Mouse (Mus musculus): ENCODE measurements around the gene St6galnac5.
A peak's percentile ranks its signal among the peaks of the same experiment; 100 is the strongest.

The St6galnac5 gene

GRCm38 (mm10) chr3:152867654-152868525 is 114.2 kb downstream of the St6galnac5 start:
- no peak for DNase-seq (ENCODE audit: low read depth)

DNA sequence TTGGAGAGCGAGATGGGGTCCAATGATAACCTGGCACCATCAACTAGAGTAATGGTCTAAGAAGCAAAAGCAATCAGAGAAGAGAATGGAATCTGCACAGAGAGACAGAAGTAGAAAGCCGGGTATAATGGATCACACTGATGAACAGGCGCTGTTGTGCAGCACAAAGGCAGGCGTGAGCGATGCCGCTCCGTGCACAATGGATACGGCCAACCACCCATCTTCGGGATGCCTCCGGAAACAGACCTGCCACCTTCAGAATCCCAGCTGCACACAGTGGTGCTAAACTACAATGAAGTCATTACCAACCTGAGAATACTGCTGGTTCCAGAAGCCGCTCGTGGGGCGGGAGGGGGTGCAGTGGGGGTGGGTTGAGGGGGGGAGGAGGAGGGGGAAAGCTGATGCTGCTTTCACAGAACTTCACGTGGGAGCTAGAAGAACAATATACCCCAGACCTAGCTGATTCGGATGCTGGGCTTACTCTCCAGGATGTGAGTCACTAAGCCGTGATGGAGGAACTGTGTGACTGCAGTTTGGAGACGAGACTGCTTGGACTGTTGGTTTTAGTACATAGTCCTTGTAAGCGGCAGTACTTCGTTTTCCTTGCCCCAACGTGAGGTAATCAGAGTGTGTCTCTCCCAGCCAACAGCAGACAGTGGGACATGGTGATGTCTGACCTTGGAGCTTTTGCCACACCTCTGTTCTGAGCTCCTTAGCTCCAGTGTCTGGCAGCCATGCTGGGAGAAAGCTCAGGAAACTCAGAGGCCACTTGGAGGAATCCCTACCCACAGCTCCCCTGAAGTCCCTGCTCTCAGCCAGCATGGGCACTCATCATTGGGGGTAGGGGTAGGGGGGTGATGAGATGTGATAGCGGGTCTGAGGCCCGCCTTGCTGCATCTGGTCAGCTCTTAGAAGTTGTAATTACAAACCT is 115.7 kb downstream of the St6galnac5 start:
- no peak for DNase-seq (ENCODE audit: low read depth)

DNA sequence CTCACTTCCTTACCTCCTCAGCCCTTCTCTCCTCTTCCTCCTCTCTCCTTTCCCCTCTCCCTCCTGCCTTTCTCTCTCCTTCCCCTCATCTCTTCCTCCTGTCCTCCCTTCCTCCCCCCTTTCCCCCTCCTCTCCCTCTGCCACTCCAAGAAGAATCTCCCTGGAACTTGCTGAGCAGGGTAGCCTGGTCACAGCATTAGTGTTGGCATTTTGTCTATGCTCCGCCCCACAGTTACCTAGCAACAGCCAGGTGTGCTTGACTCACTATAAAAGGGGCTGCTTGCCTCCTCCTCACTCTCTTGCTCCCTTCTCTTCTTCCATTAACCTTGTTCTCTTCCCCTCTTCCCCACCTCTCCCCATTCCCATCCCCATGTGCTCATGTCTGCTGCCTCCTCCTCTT is 120.1 kb downstream of the St6galnac5 start:
- no peak for DNase-seq (ENCODE audit: low read depth)

DNA sequence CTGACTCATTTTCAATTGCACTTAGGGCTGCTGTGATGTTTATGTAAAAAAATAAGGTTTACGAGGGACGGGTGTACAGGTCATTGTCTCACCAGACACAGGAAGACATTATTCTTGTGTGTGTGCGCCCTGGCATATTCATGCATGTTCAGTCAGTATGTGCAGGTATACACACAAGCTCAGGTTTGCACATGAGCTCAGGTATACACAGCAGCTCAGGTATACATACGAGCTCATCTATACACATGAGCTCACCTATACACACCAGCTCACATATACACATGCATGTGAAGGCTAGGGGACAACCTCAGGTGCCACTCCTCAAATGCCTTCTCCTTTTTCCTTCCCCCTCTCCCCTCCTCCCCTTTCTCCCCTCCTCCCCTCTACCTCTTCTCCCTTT is 120.6 kb downstream of the St6galnac5 start:
- no peak for DNase-seq (ENCODE audit: low read depth)

- DNase-seq (ENCODE audit: low read depth), result no peak
These were observed 126.0 kb downstream of the St6galnac5 start for GRCm38 (mm10) chr3:152856095-152856494.

- no peak for DNase-seq (ENCODE audit: low read depth)
These were observed 126.9 kb downstream of the St6galnac5 start for GRCm38 (mm10) chr3:152855006-152855614.

GRCm38 (mm10) chr3:152843925-152844324 is 138.1 kb downstream of the St6galnac5 start:
- DNase-seq (ENCODE audit: low read depth), result no peak

GRCm38 (mm10) chr3:152842648-152843047 is 139.4 kb downstream of the St6galnac5 start:
- no peak for DNase-seq (ENCODE audit: low read depth)

- DNase-seq (ENCODE audit: low read depth), result no peak
These were observed 140.8 kb downstream of the St6galnac5 start for GRCm38 (mm10) chr3:152841264-152841663.

GRCm38 (mm10) chr3:152837938-152838337 is 144.1 kb downstream of the St6galnac5 start:
- DNase-seq (ENCODE audit: low read depth), result no peak

GRCm38 (mm10) chr3:152837407-152837806 is 144.6 kb downstream of the St6galnac5 start:
- DNase-seq (ENCODE audit: low read depth), result no peak

GRCm38 (mm10) chr3:152832436-152832835 is 149.6 kb downstream of the St6galnac5 start:
- no peak for DNase-seq (ENCODE audit: low read depth)

DNA sequence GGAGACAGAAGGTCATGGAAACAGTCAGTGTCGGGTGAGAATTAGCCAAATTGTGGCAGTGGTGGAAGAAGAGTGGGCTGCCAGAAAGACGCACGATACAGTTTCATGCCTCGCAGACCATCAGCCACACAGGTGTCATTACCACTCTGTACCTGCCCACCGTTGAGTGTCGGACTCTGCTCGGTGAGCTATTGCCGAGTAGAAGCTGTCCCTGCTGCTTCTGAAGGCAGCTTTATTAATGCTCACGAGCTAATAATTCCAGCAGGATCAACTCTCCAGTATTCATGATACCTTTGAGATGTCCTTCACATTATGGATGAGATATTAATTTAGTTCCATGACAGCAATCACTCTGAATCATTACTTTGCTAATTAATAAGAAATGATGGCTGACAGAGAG is 150.1 kb downstream of the St6galnac5 start:
- no peak for DNase-seq (ENCODE audit: low read depth)

DNA sequence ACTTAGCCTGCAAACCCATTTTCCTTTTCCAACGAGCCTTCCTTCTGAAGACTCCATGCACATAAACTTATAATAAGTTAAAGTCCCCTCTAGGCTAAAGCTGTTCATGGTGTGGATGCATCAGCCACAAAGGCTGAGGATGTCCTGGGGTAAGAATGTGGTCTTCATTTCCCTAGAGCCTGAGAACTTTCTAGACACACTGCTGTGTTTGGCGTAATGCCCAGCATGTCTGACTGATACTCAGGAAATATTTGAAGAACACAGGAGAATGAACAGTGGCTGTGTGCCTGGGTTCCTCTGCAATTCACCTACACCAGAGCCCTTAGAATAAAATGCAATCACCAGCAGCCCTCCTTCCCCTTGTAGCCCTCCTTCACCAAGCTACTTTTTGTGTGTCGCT is 150.7 kb downstream of the St6galnac5 start:
- DNase-seq (ENCODE audit: low read depth), result no peak

GRCm38 (mm10) chr3:152821202-152821601 is 160.8 kb downstream of the St6galnac5 start:
- DNase-seq (ENCODE audit: low read depth), result peak; percentile 49

GRCm38 (mm10) chr3:152820406-152820805 is 161.6 kb downstream of the St6galnac5 start:
- DNase-seq (ENCODE audit: low read depth), result no peak

GRCm38 (mm10) chr3:152815110-152815509 is 166.9 kb downstream of the St6galnac5 start:
- no peak for DNase-seq (ENCODE audit: low read depth)

GRCm38 (mm10) chr3:152813905-152814304 is 168.1 kb downstream of the St6galnac5 start:
- peak; percentile 16 for DNase-seq (ENCODE audit: low read depth)

DNA sequence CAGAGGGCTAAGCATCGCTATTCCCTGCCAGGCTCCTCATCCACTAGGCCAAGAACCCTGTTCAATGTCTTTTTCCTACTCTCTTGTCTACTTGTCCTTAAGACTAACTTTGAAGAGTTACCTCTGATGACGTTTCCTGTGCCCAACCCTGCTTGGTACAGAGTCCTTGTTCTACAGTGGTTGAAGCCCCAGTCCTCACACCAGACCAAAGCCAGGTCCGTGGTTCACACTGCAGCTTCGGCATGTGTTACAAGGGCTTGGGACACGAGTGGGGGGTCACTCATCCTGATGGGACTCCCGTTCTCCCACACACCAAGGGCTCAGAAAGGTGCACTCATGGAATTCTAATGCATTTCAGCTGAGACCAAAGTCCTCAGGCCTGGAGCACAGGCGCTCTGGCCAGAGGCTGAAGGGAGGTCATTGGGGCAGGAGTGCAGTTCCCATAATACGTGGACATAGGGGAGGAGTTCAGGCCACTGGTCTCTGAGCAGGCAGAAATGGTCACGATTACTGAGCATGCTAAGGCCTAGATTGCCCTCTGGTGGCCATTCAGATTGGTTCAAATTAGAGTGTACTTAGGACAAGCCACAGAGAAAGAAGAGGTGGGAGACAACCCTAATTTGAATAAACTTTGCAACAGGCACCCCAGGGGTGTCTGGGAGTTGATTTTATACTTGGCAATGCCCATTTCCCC is 182.2 kb downstream of the St6galnac5 start:
- no peak for DNase-seq (ENCODE audit: low read depth)

DNA sequence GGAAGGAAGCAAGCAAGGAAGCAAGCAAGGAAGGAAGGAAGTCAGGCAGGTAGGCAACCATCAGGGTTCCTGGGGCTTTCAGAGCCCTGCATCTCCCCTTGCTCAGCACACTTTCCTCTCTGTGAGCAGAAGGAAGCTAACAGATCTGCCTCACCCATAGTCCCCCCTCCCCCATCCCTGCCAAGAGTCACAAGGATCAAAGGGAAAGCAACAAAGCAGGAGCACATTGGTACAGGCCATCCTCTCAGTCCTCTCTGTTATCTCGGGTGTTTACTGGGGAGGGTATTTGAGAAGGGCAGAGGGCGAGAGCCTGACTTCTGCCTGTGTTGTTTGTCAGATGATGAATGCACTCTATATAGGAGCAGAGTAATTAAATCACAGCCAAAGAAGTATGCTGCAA is 184.7 kb downstream of the St6galnac5 start:
- DNase-seq (ENCODE audit: low read depth), result no peak

DNA sequence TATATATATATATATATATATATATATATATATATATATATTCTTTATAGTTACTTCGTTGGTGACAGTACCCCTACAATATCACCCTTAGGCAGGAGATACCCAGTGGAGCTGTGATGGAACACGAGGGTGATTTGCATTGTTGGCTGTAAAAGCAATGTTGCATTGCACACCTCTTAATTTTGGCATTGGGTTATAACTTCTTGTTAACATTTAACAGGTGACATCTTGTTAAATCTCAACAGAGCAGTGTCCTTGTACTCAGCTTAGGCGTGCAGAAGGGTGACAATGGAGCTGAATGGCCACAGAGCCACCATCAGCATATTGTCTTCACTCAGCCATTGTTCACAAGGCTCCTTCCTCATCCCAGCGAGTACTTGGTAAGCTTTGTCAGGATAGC is 185.8 kb downstream of the St6galnac5 start:
- no peak for DNase-seq (ENCODE audit: low read depth)

- DNase-seq (ENCODE audit: low read depth), result no peak
These were observed 189.0 kb downstream of the St6galnac5 start for GRCm38 (mm10) chr3:152793006-152793405.
